Mouse (Mus musculus): ENCODE data around the gene Lamtor2. TPM values are rescaled to one million over a fixed set of nuclear protein-coding genes. Genes with fewer than 3 reads are reported as not detected.

The Lamtor2 gene
- polyA plus RNA-seq, 1 experiment: 126 TPM

DNA sequence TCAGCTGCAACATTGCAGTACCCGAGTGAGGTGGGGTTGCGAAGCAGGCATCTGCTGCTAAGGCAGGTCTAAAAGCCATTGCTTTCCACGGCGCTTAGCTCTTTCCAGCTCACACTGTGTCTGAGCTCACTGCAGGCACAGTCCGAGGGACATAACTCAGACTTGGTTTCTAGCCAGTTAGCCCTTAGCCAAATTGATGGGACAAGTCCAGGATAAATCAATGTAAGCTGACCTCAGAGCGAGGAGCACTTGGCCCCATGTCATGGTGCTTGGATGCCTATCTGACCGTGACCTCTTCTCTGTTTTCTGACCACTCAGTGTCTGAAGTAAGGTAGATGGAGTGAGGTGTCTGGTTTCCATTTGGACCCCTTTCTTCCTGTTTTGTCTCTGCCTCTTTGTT lies 11.1 kb upstream of the Lamtor2 start:
- Histone ChIP-seq H3K4me1 (ENCODE audit: control insufficient read depth, insufficient read depth, low read length) (peaks cover 2% of the 10 kb centered on the region), H3K27ac (ENCODE audit: control insufficient read depth, insufficient read depth, low read depth, low read length, poor library complexity) (no peak overlapping the region), H3K4me3 (replicated peaks; ENCODE audit: control insufficient read depth, low read depth, low read length) (no peak overlapping the region)
- 90% methylated on average over 7 of the region's 7 CpGs for WGBS
- no peak for TF ChIP-seq CTCF (IDR thresholded peaks at IDR 0.05; ENCODE audit: control insufficient read depth, insufficient read depth, low read length)
- no peak for TF ChIP-seq POLR2A (IDR thresholded peaks at IDR 0.05; ENCODE audit: borderline replicate concordance, control insufficient read depth, low read depth, low read length)

DNA sequence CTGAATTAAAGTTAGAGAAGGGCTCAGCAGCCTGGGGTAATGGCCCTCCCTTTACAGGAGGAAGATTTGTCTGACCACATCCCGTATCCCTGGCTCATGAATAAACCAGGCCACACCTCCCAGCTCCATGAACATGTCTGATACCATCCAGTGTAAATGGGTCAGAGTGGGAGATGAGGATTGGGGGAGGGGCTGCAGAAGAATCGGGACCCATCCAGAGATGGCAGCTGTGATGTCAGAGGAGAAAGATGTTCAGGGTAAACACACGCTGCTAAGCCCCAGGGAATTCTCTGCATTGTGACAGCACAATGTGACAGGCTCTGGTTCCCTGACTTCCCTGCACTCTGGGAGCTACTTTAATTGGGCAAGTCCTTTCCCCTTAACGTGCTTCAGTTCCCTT lies 10.6 kb upstream of the Lamtor2 start:
- no peak overlapping the region for H3K4me3 ChIP-seq (replicated peaks; ENCODE audit: control insufficient read depth, low read depth, low read length)
- 76% methylated on average over 4 of the region's 4 CpGs for WGBS
- TF ChIP-seq POLR2A (IDR thresholded peaks at IDR 0.05; ENCODE audit: borderline replicate concordance, control insufficient read depth, low read depth, low read length) (no peak), CTCF (IDR thresholded peaks at IDR 0.05; ENCODE audit: control insufficient read depth, insufficient read depth, low read length) (no peak)
- H3K4me1 ChIP-seq (ENCODE audit: control insufficient read depth, insufficient read depth, low read length): peaks cover 2% of the 10 kb centered on the region
- no peak overlapping the region for H3K27ac ChIP-seq (ENCODE audit: control insufficient read depth, insufficient read depth, low read depth, low read length, poor library complexity)

DNA sequence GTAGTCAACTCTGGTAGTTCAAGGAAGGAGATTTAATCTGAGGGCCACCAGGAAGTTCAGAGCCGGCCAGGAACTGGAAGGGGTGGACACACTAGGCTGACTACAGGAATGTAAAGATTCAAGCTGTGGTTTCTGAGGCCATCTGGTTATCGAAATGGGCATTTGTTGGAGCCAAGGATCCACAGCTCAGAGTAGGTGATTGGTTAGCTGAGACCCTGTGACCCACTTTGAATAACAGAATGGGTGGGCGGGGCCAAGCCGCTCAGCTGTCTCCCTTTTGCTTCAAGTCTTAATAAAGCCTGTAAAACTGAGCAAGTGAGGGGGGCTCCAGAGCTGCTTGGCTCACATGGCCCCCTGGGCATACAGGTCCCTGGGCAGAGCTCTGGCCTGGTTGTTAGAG lies 9.1 kb upstream of the Lamtor2 start:
- no peaks in the 10 kb centered on the region for H3K4me1 ChIP-seq (ENCODE audit: control insufficient read depth, insufficient read depth, low read length)
- 80% methylated on average over 4 of the region's 4 CpGs for WGBS
- H3K4me3 ChIP-seq (replicated peaks; ENCODE audit: control insufficient read depth, low read depth, low read length): no peak overlapping the region
- TF ChIP-seq POLR2A (IDR thresholded peaks at IDR 0.05; ENCODE audit: borderline replicate concordance, control insufficient read depth, low read depth, low read length) (no peak), CTCF (IDR thresholded peaks at IDR 0.05; ENCODE audit: control insufficient read depth, insufficient read depth, low read length) (no peak)
- no peak overlapping the region for H3K27ac ChIP-seq (ENCODE audit: control insufficient read depth, insufficient read depth, low read depth, low read length, poor library complexity)

DNA sequence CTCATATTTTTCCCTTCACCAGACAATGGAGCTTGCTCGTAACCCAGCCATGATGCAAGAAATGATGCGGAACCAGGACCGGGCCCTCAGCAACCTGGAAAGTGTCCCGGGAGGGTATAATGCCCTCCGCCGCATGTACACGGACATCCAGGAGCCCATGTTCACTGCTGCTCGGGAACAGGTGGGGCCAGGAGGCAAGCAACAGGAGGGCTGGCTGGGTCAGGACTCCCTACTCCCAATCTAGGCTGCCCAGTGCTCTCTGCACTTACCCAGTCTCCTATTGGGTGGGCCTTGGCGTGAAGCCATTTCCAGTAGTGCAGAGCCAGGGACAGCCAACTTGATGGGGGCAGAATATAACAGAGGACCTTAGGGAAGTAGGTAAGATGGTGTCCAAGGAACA lies 6.7 kb upstream of the Lamtor2 start:
- Histone ChIP-seq H3K4me3 (replicated peaks; ENCODE audit: control insufficient read depth, low read depth, low read length) (no peak overlapping the region), H3K27ac (ENCODE audit: control insufficient read depth, insufficient read depth, low read depth, low read length, poor library complexity) (no peak overlapping the region), H3K4me1 (ENCODE audit: control insufficient read depth, insufficient read depth, low read length) (no peaks in the 10 kb centered on the region)
- WGBS: 96% methylated on average over 9 of the region's 9 CpGs
- TF ChIP-seq POLR2A (IDR thresholded peaks at IDR 0.05; ENCODE audit: borderline replicate concordance, control insufficient read depth, low read depth, low read length) (no peak), CTCF (IDR thresholded peaks at IDR 0.05; ENCODE audit: control insufficient read depth, insufficient read depth, low read length) (no peak)

DNA sequence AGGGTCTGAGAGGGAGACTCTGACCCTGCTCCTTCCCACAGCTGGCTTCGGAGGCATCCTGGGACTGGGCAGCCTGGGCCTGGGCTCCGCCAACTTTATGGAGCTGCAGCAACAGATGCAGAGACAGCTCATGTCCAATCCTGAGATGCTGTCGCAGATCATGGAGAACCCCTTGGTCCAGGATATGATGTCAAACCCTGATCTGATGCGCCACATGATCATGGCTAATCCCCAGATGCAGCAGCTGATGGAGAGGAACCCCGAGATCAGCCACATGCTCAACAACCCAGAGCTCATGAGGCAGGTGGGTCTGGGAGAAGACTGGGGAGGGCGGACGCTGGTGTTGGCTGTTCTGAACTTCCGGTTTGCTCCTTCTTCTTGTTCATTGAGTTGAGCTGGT lies 3.7 kb upstream of the Lamtor2 start:
- no peak for TF ChIP-seq POLR2A (IDR thresholded peaks at IDR 0.05; ENCODE audit: borderline replicate concordance, control insufficient read depth, low read depth, low read length)
- TF ChIP-seq CTCF (IDR thresholded peaks at IDR 0.05; ENCODE audit: control insufficient read depth, insufficient read depth, low read length): no peak
- 90% methylated on average over 8 of the region's 8 CpGs for WGBS

DNA sequence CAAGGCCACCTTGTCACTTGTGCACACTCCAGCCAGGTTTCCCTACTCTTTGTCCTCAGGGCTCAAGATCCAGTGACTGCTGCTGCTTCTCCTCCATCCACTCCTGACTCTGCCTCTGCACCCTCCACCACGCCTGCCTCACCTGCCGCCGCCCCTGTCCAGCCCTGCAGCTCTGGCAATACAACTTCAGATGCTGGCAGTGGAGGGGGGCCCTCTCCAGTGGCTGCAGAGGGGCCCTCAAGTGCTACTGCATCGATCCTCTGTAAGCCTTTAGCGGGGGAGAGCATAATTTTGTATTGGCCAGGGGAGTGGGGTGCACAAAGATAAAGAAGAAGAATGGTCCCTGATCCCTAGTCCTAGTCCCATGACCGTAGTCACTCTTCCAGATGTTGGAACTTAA lies 2.9 kb upstream of the Lamtor2 start:
- 96% methylated on average over 6 of the region's 6 CpGs for WGBS
- no peak overlapping the region for H3K4me3 ChIP-seq (replicated peaks; ENCODE audit: control insufficient read depth, low read depth, low read length)
- H3K27ac ChIP-seq (ENCODE audit: control insufficient read depth, insufficient read depth, low read depth, low read length, poor library complexity): no peak overlapping the region
- no peak for TF ChIP-seq CTCF (IDR thresholded peaks at IDR 0.05; ENCODE audit: control insufficient read depth, insufficient read depth, low read length)
- no peak for TF ChIP-seq POLR2A (IDR thresholded peaks at IDR 0.05; ENCODE audit: borderline replicate concordance, control insufficient read depth, low read depth, low read length)
- H3K4me1 ChIP-seq (ENCODE audit: control insufficient read depth, insufficient read depth, low read length): no peaks in the 10 kb centered on the region; the same call in 1 of the 2 replicates

More for the DNA sequence above, 3.7 kb upstream of the Lamtor2 start:
- Histone ChIP-seq H3K4me3 (replicated peaks; ENCODE audit: control insufficient read depth, low read depth, low read length) (no peak overlapping the region), H3K4me1 (ENCODE audit: control insufficient read depth, insufficient read depth, low read length) (no peaks in the 10 kb centered on the region; the same call in 1 of the 2 replicates), H3K27ac (ENCODE audit: control insufficient read depth, insufficient read depth, low read depth, low read length, poor library complexity) (no peak overlapping the region)

DNA sequence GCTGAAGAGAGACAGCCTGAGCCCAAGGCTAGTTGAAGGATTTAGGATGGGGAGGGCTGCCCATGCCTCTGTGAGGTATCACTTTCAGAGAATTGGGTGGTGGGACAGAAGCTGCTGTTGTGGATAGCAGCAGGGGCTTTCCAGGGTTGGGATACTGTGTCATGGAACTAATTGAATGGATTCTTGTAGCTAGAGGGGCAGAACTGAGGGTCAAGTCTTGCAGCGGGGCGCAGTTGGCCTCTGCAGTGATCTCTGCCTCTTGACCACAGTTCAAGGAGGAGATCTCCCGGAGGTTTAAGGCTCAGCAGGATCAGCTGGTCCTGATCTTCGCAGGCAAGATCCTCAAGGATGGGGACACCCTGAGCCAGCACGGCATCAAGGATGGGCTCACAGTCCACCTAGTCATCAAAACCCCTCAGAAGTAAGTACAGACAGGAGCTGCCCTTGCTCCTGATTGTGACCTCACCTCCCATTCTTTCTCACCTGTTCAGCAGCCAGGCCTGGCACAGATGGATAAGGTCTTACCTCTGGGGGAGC lies 2.3 kb upstream of the Lamtor2 start:
- 90% methylated on average over 5 of the region's 5 CpGs for WGBS
- Histone ChIP-seq H3K27ac (ENCODE audit: control insufficient read depth, insufficient read depth, low read depth, low read length, poor library complexity) (no peak overlapping the region), H3K4me1 (ENCODE audit: control insufficient read depth, insufficient read depth, low read length) (no peaks in the 10 kb centered on the region; the same call in 1 of the 2 replicates), H3K4me3 (replicated peaks; ENCODE audit: control insufficient read depth, low read depth, low read length) (no peak overlapping the region)
- TF ChIP-seq CTCF (IDR thresholded peaks at IDR 0.05; ENCODE audit: control insufficient read depth, insufficient read depth, low read length) (no peak), POLR2A (IDR thresholded peaks at IDR 0.05; ENCODE audit: borderline replicate concordance, control insufficient read depth, low read depth, low read length) (no peak)

DNA sequence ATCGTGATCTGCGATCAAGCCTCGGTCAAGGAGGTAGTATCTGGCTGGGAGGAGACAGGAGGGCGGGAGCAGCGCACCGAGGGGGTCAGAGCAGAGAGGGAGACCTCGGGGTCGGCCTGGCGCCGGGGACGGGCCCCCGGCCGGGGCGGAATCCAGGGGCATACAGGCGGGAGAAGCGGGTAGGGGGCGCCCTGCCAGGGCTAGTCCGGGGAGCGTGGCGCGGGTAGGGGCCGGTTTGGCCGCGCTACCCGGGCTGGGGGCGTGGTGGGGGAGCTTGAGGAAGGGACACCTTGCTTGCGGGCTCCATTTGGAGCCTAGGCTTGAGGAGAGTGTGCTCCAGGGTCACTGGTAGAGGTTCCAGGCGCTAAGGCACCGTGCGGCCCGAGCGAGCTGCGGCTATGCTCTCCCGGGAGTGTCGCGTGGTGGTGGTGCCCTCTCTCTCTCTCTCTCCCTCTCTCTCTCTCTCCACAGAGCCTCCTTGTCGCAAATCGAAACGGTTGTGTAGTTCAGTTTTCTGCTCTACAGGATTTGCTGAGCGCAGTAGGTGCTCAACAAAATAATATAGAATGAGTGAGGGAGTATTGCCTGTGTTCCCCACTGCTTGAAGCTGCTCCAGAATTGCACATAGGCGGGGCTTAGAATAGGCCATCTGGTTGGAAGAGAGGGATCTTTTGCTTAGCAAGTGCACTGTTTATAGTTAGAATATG lies 1.2 kb upstream of the Lamtor2 start:
- Histone ChIP-seq H3K4me3 (replicated peaks; ENCODE audit: control insufficient read depth, low read depth, low read length) (peak overlapping the region; percentile 96), H3K27ac (ENCODE audit: control insufficient read depth, insufficient read depth, low read depth, low read length, poor library complexity) (peak overlapping the region; percentile 68), H3K4me1 (ENCODE audit: control insufficient read depth, insufficient read depth, low read length) (no peaks in the 10 kb centered on the region; the same call in 1 of the 2 replicates)
- no peak for TF ChIP-seq CTCF (IDR thresholded peaks at IDR 0.05; ENCODE audit: control insufficient read depth, insufficient read depth, low read length)
- TF ChIP-seq POLR2A (IDR thresholded peaks at IDR 0.05; ENCODE audit: borderline replicate concordance, control insufficient read depth, low read depth, low read length): no peak
- WGBS: under 1% methylated on average over 41 of the region's 41 CpGs
